Mouse (Mus musculus): ENCODE results near the gene 1700011M02Rik.
A peak's percentile ranks its signal among the peaks of the same experiment; 100 is the strongest.
"Not testable (repeated sequence)": the region's sequence is repeated elsewhere in the genome, so short reads cannot be mapped to it uniquely, and the experiment has no call there.

The 1700011M02Rik gene

GRCm38 (mm10) chrX:102908587-102908986, at the start of gene 1700011M02Rik, which contains the start of gene Dmrtc1a:
Gene 1700011M02Rik, plus strand, starts transcription at chrX:102908905.
Gene Dmrtc1a, minus strand, starts transcription at chrX:102908687.
- DNase-seq, result not testable (repeated sequence)

GRCm38 (mm10) chrX:102867871-102868270, 40.8 kb upstream of the 1700011M02Rik start, which contains the start of gene 1700031F05Rik:
Gene 1700031F05Rik, minus strand, starts transcription at chrX:102867971.
- no peak for DNase-seq

- not testable (repeated sequence) for DNase-seq
These were observed 6.1 kb downstream of the 1700011M02Rik start for GRCm38 (mm10) chrX:102914823-102915222.

- peak; percentile 5 for DNase-seq
These were observed 18.0 kb downstream of the 1700011M02Rik start for GRCm38 (mm10) chrX:102926707-102927106.

GRCm38 (mm10) chrX:102928072-102928471, 19.4 kb downstream of the 1700011M02Rik start, which contains the start of gene 1700018G05Rik:
Gene 1700018G05Rik, plus strand, starts transcription at chrX:102928372.
- DNase-seq, result not testable (repeated sequence)

GRCm38 (mm10) chrX:102932992-102933570, 24.4 kb downstream of the 1700011M02Rik start:
- DNase-seq, result peak; percentile 7

- DNase-seq, result peak; percentile 59
These were observed 25.1 kb downstream of the 1700011M02Rik start for GRCm38 (mm10) chrX:102933571-102934394.

- no peak for DNase-seq
These were observed 25.7 kb downstream of the 1700011M02Rik start for GRCm38 (mm10) chrX:102934395-102934764.

GRCm38 (mm10) chrX:102936743-102937142, 28.0 kb downstream of the 1700011M02Rik start:
- no peak for DNase-seq

- not testable (repeated sequence) for DNase-seq
These were observed 41.4 kb downstream of the 1700011M02Rik start for GRCm38 (mm10) chrX:102950136-102950535.

GRCm38 (mm10) chrX:102958917-102959316, 50.2 kb downstream of the 1700011M02Rik start:
- DNase-seq, result peak; percentile 13

Measured in cerebellum, adult 11 months (tissue).